Mouse (Mus musculus) lung, embryonic 14.5 days (tissue): ENCODE measurements at regions not wholly inside any gene's neighbourhood (a gene's known extent, or its start where the extent isn't known, plus 50 kb on each side); places are given as distances from the start of the nearest gene placed in this dataset.
A peak's percentile ranks its signal among the peaks of the same experiment; 100 is the strongest.

ENCODE experiments used
- ATAC-seq: fragments of 200-750 bp; cut with Nextera tagmentation; 2 replicates; pipeline ENCODE4 v1.8.0; 2017; ENCODE audit warnings: mild to moderate bottlenecking, moderate TSS enrichment, moderate library complexity; ENCODE audit not compliant: insufficient read depth
- DNase-seq: peaks from one replicate; pipeline ENCODE4 v3.0.0-alpha.2; 2015
- H3K27ac ChIP-seq: fragments of 300-500 bp; sonication (generic); 2 replicates; pipeline ENCODE4 v1.5.1; 2014; ENCODE audit warnings: low read depth, mild to moderate bottlenecking, moderate library complexity
- H3K27me3 ChIP-seq: fragments of 300-500 bp; sonication (generic); 2 replicates; pipeline ENCODE4 v1.6.1; 2014; ENCODE audit warnings: low read length, control low read depth; ENCODE audit not compliant: insufficient read depth
- H3K36me3 ChIP-seq: fragments of 300-500 bp; sonication (generic); 2 replicates; pipeline ENCODE4 v1.6.1; 2014; ENCODE audit warnings: control low read depth; ENCODE audit not compliant: insufficient read depth
- H3K4me1 ChIP-seq: fragments of 300-500 bp; sonication (generic); 2 replicates; pipeline ENCODE4 v1.6.1; 2014; ENCODE audit warnings: antibody characterized with exemption, control low read depth; ENCODE audit not compliant: insufficient read depth
- H3K4me2 ChIP-seq: fragments of 300-500 bp; sonication (generic); 2 replicates; pipeline ENCODE4 v1.6.1; 2014; ENCODE audit warnings: mild to moderate bottlenecking
- H3K4me3 ChIP-seq: fragments of 300-500 bp; sonication (generic); 2 replicates; pipeline ENCODE4 v1.5.1; 2014; ENCODE audit warnings: low read depth, low read length
- H3K9ac ChIP-seq: fragments of 300-500 bp; sonication (generic); 2 replicates; pipeline ENCODE4 v1.6.1; 2014
- H3K9me3 ChIP-seq: fragments of 300-500 bp; sonication (generic); 2 replicates; pipeline ENCODE4 v1.6.1; 2016; ENCODE audit warnings: low read depth, low read length, control low read depth
- CTCF ChIP-seq: IDR thresholded peaks from 2 replicates; pipeline ENCODE4 v1.5.1; 2016; ENCODE audit warnings: antibody characterized with exemption, low read depth
- WGBS: fragments of 180-500 bp; shearing (Covaris S2); extraction: QIAGEN DNeasy Blood & Tissue Kit; methylation state at CpG from one replicate; pipeline ENCODE4 v1.1.7; 2014; 5-methylcytosine and 5-hydroxymethylcytosine counted together

- ATAC-seq, result no peak
- Histone ChIP-seq H3K4me2 (no peak overlapping the region), H3K36me3 (no peaks in the 10 kb centered on the region), H3K27me3 (no peaks in the 10 kb centered on the region), H3K9me3 (no peaks in the 10 kb centered on the region), H3K9ac (no peak overlapping the region), H3K4me3 (no peak overlapping the region), H3K27ac (no peak overlapping the region), H3K4me1 (no peaks in the 10 kb centered on the region)
- DNase-seq, result no peak
- TF ChIP-seq CTCF, result no peak
These were observed 92.1 kb upstream of the Spry2 start for GRCm38 (mm10) chr14:105988738-105989137.

- Histone ChIP-seq H3K4me3 (no peak overlapping the region), H3K4me2 (no peak overlapping the region), H3K9ac (no peak overlapping the region), H3K36me3 (no peaks in the 10 kb centered on the region), H3K27ac (no peak overlapping the region; the same call in 1 of the 2 replicates), H3K4me1 (no peaks in the 10 kb centered on the region), H3K9me3 (no peaks in the 10 kb centered on the region), H3K27me3 (no peaks in the 10 kb centered on the region)
- no peak for TF ChIP-seq CTCF
- 38% methylated on average over 3 of the region's 3 CpGs for WGBS
- no peak for DNase-seq
- no peak for ATAC-seq
These were observed 96.5 kb upstream of the Spry2 start for GRCm38 (mm10) chr14:105993124-105993523.

DNA sequence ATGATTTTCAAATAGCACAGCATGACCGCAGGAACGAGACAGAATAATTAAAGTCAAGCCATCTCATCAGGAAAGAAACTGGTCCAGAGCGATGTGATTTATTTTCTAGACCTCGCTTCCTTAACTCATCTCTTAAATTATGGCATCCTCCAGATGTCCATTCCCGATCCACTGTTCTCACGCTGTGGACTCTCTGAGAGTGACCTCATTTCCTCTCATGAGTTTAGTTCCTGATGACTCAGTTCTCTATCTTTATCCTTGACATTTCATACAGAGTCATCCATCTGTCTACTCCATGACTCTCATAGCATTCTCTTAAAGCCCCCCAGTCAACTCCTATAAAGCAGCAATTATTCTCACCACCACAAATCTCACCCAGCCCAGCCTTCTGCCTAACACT lies 103.2 kb upstream of the Spry2 start:
- DNase-seq (peak; percentile 27), ATAC-seq (no peak)

DNA sequence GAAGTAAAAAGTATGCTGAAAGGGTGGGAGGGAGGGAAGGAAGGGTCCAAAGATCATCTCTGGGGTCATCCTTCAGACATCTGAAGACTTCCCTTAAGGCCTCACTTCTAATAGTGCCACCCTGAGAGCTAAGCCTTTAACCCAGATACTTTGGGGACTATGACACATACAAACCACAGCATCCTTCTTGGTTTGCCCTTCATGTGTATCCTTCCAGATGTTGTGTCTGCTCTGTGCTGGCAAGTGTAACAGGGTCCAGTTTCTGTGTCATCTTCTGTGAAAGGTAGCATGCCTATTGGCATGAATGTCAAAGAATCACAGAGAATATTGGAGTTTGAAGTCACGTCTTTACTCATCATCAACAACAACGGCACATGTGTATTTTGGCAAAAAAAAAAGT lies 98.2 kb upstream of the Trim52 start:
- WGBS, result 80% methylated on average over 2 of the region's 2 CpGs
- no peak overlapping the region for H3K9ac ChIP-seq
- peaks cover 4% of the 10 kb centered on the region; the same call in 1 of the 2 replicates for H3K9me3 ChIP-seq
- H3K4me2 ChIP-seq, result no peak overlapping the region
- no peak overlapping the region for H3K4me3 ChIP-seq
- H3K27ac ChIP-seq, result no peak overlapping the region
- no peaks in the 10 kb centered on the region for H3K4me1 ChIP-seq
- no peak for TF ChIP-seq CTCF
- no peaks in the 10 kb centered on the region for H3K36me3 ChIP-seq
- ATAC-seq (no peak), DNase-seq (no peak)
- H3K27me3 ChIP-seq, result no peaks in the 10 kb centered on the region

More for the DNA sequence above, 103.2 kb upstream of the Spry2 start:
- H3K27ac ChIP-seq, result no peak overlapping the region
- 61% methylated on average over 6 of the region's 6 CpGs for WGBS
- H3K4me2 ChIP-seq, result no peak overlapping the region
- TF ChIP-seq CTCF, result no peak
- no peaks in the 10 kb centered on the region for H3K4me1 ChIP-seq
- no peak overlapping the region for H3K9ac ChIP-seq
- H3K4me3 ChIP-seq, result no peak overlapping the region
- H3K36me3 ChIP-seq, result no peaks in the 10 kb centered on the region
- H3K9me3 ChIP-seq, result no peaks in the 10 kb centered on the region
- H3K27me3 ChIP-seq, result no peaks in the 10 kb centered on the region

DNA sequence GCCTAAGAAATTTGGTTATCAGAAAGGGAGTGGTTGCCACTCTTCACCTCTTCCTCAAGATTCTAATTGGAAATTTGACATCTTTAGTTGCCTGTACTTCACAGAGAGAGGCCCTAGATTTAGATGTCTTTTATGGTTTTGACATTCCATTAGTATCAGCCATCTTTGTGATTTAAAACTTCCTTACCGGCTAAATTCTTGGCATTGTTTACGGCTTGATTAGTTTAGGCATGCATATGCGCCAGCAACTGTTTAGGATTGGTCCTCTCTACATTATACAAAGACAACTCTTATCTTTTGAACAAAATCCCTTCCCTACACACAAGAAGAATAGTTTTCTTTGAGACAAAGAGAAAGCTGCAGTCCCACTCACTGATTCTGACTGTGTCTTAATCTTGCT lies 97.0 kb upstream of the Trim52 start:
- Histone ChIP-seq H3K27ac (no peak overlapping the region), H3K9me3 (peaks cover 4% of the 10 kb centered on the region; the same call in 1 of the 2 replicates), H3K4me3 (no peak overlapping the region), H3K27me3 (no peaks in the 10 kb centered on the region), H3K36me3 (no peaks in the 10 kb centered on the region), H3K9ac (no peak overlapping the region), H3K4me2 (no peak overlapping the region), H3K4me1 (no peaks in the 10 kb centered on the region)
- 55% methylated on average over 3 of the region's 3 CpGs for WGBS
- peak; percentile 37 for DNase-seq
- TF ChIP-seq CTCF, result no peak
- no peak; the same call in 1 of the 2 replicates for ATAC-seq

DNA sequence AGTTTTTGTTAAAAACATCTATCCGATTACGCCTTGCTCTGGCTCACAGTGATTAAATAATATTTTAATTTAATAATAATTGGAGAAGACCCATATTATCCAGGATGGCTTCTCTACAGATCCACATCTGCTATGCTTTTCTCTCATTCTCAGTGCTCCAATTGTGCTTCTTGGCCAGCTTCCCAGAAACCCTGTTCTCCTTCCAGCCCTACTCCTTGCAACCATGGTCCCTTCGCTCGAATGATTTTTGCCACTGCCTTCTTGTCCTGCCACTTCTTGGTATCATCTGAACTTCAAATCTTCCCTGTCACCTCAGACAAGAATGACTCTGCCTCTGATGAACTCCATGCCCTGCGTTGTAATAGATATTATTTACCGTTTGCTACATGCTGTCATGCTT lies 95.0 kb upstream of the Trim52 start:
- WGBS, result 76% methylated on average over 6 of the region's 6 CpGs
- Histone ChIP-seq H3K9ac (no peak overlapping the region), H3K27ac (no peak overlapping the region), H3K4me2 (no peak overlapping the region), H3K27me3 (no peaks in the 10 kb centered on the region), H3K4me1 (no peaks in the 10 kb centered on the region), H3K4me3 (no peak overlapping the region), H3K9me3 (peaks cover 4% of the 10 kb centered on the region; the same call in 1 of the 2 replicates), H3K36me3 (no peaks in the 10 kb centered on the region)
- TF ChIP-seq CTCF, result no peak
- DNase-seq (peak; percentile 63), ATAC-seq (no peak; the same call in 1 of the 2 replicates)

DNA sequence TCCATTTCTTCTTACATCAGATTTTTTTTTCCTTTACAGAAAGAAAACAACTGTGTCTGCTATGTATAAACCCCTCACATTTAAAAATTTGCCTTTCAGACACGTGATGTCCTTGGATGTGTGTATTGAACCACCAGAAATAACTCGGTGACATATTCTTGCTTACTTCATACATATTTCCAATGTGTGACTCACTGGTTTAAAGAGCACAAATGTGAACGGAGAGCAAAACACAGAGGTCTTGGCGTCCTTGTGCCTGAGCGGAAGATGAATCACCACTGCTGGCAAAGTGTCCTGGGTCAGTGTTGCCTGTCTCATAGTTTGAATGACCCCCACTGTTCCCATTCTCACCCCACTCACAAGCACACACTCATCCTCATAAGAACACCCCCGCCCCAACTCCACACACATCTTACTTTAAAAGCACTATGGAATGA lies 94.0 kb upstream of the Trim52 start:
- Histone ChIP-seq H3K36me3 (no peaks in the 10 kb centered on the region), H3K4me2 (no peak overlapping the region), H3K27ac (no peak overlapping the region), H3K9ac (no peak overlapping the region), H3K27me3 (no peaks in the 10 kb centered on the region), H3K4me3 (no peak overlapping the region), H3K9me3 (peaks cover 4% of the 10 kb centered on the region; the same call in 1 of the 2 replicates), H3K4me1 (no peaks in the 10 kb centered on the region)
- TF ChIP-seq CTCF, result no peak
- ATAC-seq (no peak), DNase-seq (peak; percentile 20)
- WGBS, result 69% methylated on average over 6 of the region's 6 CpGs

DNA sequence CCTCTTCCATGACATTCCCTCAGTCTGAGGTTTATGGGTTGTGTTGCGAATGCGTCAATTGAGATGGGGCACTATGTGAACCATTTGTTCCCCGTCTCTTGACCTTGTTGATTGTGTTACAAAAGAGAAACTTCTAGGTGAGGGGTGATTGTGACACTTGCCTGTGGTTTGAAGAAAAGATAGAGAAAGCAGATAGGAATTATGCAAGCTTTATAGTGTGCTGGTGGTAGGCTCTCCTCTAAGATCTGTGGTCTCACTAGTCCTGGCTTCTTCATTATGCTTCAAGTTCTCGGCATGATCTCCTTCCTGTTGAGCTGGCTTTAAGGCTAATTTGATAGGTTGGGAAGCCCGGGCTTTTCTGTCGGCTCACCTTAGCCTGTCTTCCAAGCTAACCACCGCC lies 83.2 kb upstream of the Trim52 start:
- ATAC-seq, result no peak
- Histone ChIP-seq H3K27ac (no peak overlapping the region), H3K9me3 (no peaks in the 10 kb centered on the region), H3K4me3 (no peak overlapping the region), H3K27me3 (no peaks in the 10 kb centered on the region), H3K9ac (no peak overlapping the region), H3K4me1 (no peaks in the 10 kb centered on the region), H3K36me3 (no peaks in the 10 kb centered on the region), H3K4me2 (no peak overlapping the region)
- no peak for TF ChIP-seq CTCF
- no peak for DNase-seq
- WGBS, result 85% methylated on average over 7 of the region's 7 CpGs
